Mouse (Mus musculus) neural tube, embryonic 15.5 days (tissue): ENCODE measurements at regions not wholly inside any gene's neighbourhood (a gene's known extent, or its start where the extent isn't known, plus 50 kb on each side); places are given as distances from the start of the nearest gene placed in this dataset.

Experiments
- ATAC-seq: fragments of 200-750 bp; cut with Nextera tagmentation; 2 replicates; pipeline ENCODE4 v1.8.0; 2017; ENCODE audit warnings: mild to moderate bottlenecking, moderate TSS enrichment, moderate library complexity; ENCODE audit not compliant: low FRiP score
- H3K27ac ChIP-seq: fragments of 300-500 bp; sonication (generic); replicated peaks from 2 replicates; pipeline ENCODE4 v1.5.1; 2015; ENCODE audit warnings: mild to moderate bottlenecking, inconsistent platforms
- H3K27me3 ChIP-seq: fragments of 300-500 bp; sonication (generic); replicated peaks from 2 replicates; pipeline ENCODE4 v1.6.1; 2015; ENCODE audit warnings: inconsistent platforms
- H3K36me3 ChIP-seq: fragments of 300-500 bp; sonication (generic); 2 replicates; pipeline ENCODE4 v1.6.1; 2015; ENCODE audit warnings: inconsistent platforms
- H3K4me1 ChIP-seq: fragments of 300-500 bp; sonication (generic); 2 replicates; pipeline ENCODE4 v1.6.1; 2015; ENCODE audit warnings: inconsistent platforms
- H3K4me2 ChIP-seq: fragments of 300-500 bp; sonication (generic); 2 replicates; pipeline ENCODE4 v1.6.1; 2015; ENCODE audit warnings: inconsistent platforms, mild to moderate bottlenecking, moderate library complexity
- H3K4me3 ChIP-seq: fragments of 300-500 bp; sonication (generic); replicated peaks from 2 replicates; pipeline ENCODE4 v1.5.1; 2015; ENCODE audit warnings: mild to moderate bottlenecking, inconsistent platforms
- H3K9ac ChIP-seq: fragments of 300-500 bp; sonication (generic); replicated peaks from 2 replicates; pipeline ENCODE4 v1.6.1; 2015; ENCODE audit warnings: mild to moderate bottlenecking, inconsistent platforms
- H3K9me3 ChIP-seq: fragments of 300-500 bp; sonication (generic); replicated peaks from 2 replicates; pipeline ENCODE4 v1.6.1; 2016; ENCODE audit warnings: inconsistent platforms
- WGBS: fragments of 180-500 bp; shearing (Covaris S2); methylation state at CpG from one replicate; pipeline ENCODE4 v1.1.7; 2015; ENCODE audit warnings: mixed read lengths; 5-methylcytosine and 5-hydroxymethylcytosine counted together

DNA sequence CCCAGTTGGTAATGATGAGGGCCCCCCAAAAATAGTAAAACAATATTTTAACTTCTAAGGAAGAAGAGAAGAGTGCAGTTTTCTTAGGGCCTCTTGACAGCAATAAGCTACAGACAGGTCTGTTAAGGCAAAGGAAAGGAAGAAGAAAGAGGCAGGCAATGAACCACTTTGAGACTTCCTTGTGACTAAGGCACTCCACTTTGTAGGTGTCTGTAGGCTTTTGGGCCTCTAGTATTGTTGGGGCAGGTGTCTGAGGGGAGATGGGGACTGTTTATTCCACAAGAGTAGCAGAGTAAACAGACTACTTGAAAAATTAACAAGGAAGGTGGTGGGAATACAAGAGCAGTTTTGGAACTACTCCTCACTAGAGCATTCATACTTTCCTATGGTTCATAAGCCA, 287.9 kb downstream of the Ets1 start:
- H3K9ac ChIP-seq = no peak overlapping the region

GRCm38 (mm10) chr9:32924333-32924886, 288.4 kb downstream of the Ets1 start:
- 96% methylated on average over 7 of the region's 7 CpGs for WGBS
- Histone ChIP-seq H3K36me3 (no peaks in the 10 kb centered on the region), H3K4me1 (no peaks in the 10 kb centered on the region), H3K4me3 (no peak overlapping the region), H3K9ac (no peak overlapping the region), H3K27me3 (no peaks in the 10 kb centered on the region), H3K9me3 (no peaks in the 10 kb centered on the region), H3K4me2 (no peak overlapping the region), H3K27ac (no peak overlapping the region)
- ATAC-seq = no peak

More for the DNA sequence above, 287.9 kb downstream of the Ets1 start:
- Histone ChIP-seq H3K27me3 (no peaks in the 10 kb centered on the region), H3K4me2 (no peak overlapping the region), H3K36me3 (no peaks in the 10 kb centered on the region), H3K4me1 (no peaks in the 10 kb centered on the region), H3K9me3 (no peaks in the 10 kb centered on the region), H3K4me3 (no peak overlapping the region), H3K27ac (no peak overlapping the region)
- no peak for ATAC-seq

- H3K27me3 ChIP-seq = no peaks in the 10 kb centered on the region
- H3K36me3 ChIP-seq = no peaks in the 10 kb centered on the region
- no peak overlapping the region for H3K9ac ChIP-seq
- 93% methylated on average over 6 of the region's 6 CpGs for WGBS
- H3K4me3 ChIP-seq = no peak overlapping the region
- H3K4me1 ChIP-seq = no peaks in the 10 kb centered on the region
- H3K9me3 ChIP-seq = no peaks in the 10 kb centered on the region
- ATAC-seq = no peak
- no peak overlapping the region for H3K4me2 ChIP-seq
- H3K27ac ChIP-seq = no peak overlapping the region
Observed at GRCm38 (mm10) chr9:32925036-32925435, 289.0 kb downstream of the Ets1 start.

- H3K4me1 ChIP-seq = no peaks in the 10 kb centered on the region
- H3K4me3 ChIP-seq = no peak overlapping the region
- H3K9me3 ChIP-seq = no peaks in the 10 kb centered on the region
- no peaks in the 10 kb centered on the region for H3K36me3 ChIP-seq
- no peak for ATAC-seq
- 87% methylated on average over 12 of the region's 12 CpGs for WGBS
- no peak overlapping the region for H3K9ac ChIP-seq
- H3K27ac ChIP-seq = no peak overlapping the region
- no peaks in the 10 kb centered on the region for H3K27me3 ChIP-seq
- no peak overlapping the region for H3K4me2 ChIP-seq
Observed at GRCm38 (mm10) chr9:32925720-32926595, 289.9 kb downstream of the Ets1 start.

DNA sequence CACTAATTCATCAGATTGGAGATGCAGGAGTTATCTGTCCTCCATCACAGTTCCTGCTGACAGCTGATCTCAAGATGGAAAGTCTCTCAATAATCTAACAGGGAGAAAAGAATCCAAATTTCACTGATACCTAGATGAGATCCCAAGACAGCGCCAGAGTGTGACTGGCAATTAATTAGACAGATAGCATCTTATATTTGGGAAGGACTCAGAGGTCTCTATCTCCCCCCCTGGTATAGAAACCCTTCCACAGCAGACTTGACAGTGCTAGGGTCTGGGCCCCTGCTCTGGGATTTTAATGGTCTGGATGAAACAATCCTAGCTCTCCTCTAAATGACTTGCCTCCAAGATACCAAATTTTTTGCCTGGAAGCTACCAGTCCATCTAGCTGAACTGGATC, 291.6 kb downstream of the Ets1 start:
- Histone ChIP-seq H3K4me3 (no peak overlapping the region), H3K9ac (no peak overlapping the region), H3K4me1 (0 out of 2 replicates have a peak, but pooled peaks cover 3% of the 10 kb centered on the region), H3K9me3 (no peaks in the 10 kb centered on the region), H3K27me3 (no peaks in the 10 kb centered on the region), H3K27ac (no peak overlapping the region), H3K36me3 (no peaks in the 10 kb centered on the region), H3K4me2 (no peak overlapping the region)
- ATAC-seq = no peak
- 95% methylated on average over 1 of the region's 1 CpGs for WGBS

GRCm38 (mm10) chr9:32928289-32929000, 292.4 kb downstream of the Ets1 start:
- no peaks in the 10 kb centered on the region for H3K36me3 ChIP-seq
- 0 out of 2 replicates have a peak, but pooled peaks cover 3% of the 10 kb centered on the region for H3K4me1 ChIP-seq
- ATAC-seq = no peak
- H3K27me3 ChIP-seq = no peaks in the 10 kb centered on the region
- H3K27ac ChIP-seq = no peak overlapping the region
- WGBS = 91% methylated on average over 8 of the region's 8 CpGs
- H3K4me3 ChIP-seq = no peak overlapping the region
- no peak overlapping the region for H3K9ac ChIP-seq
- no peak overlapping the region for H3K4me2 ChIP-seq
- no peaks in the 10 kb centered on the region for H3K9me3 ChIP-seq

DNA sequence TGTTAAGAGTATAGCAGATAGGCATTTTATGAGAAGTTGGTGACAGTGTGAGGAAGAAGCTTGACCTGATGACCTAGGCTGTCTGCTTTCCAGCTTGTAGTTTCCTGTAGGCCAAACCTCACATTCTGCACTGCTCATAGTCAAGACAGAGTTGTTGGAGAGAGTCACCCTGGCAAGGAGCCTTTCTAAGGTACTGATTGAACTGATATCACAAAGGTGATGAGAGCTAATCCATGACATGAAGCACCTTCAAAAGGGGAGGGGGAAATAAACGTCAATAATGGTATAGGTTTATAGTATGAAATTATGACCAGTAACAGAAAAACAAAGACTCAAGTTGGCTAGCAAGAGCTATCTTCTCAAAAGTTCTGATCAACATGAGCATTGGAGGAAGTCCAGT, 293.3 kb downstream of the Ets1 start:
- Histone ChIP-seq H3K4me2 (no peak overlapping the region), H3K27ac (no peak overlapping the region), H3K4me3 (no peak overlapping the region), H3K9ac (no peak overlapping the region), H3K27me3 (no peaks in the 10 kb centered on the region), H3K36me3 (no peaks in the 10 kb centered on the region), H3K4me1 (0 out of 2 replicates have a peak, but pooled peaks cover 3% of the 10 kb centered on the region), H3K9me3 (no peaks in the 10 kb centered on the region)
- WGBS = 97% methylated on average over 1 of the region's 1 CpGs
- ATAC-seq = no peak

- H3K27me3 ChIP-seq = no peaks in the 10 kb centered on the region
- no peaks in the 10 kb centered on the region for H3K36me3 ChIP-seq
- no peak overlapping the region for H3K4me3 ChIP-seq
- 0 out of 2 replicates have a peak, but pooled peaks cover 3% of the 10 kb centered on the region for H3K4me1 ChIP-seq
- no peak for ATAC-seq
- no peak overlapping the region for H3K4me2 ChIP-seq
- no peak overlapping the region for H3K27ac ChIP-seq
- H3K9ac ChIP-seq = no peak overlapping the region
- WGBS = 95% methylated on average over 3 of the region's 3 CpGs
- no peaks in the 10 kb centered on the region for H3K9me3 ChIP-seq
Observed at GRCm38 (mm10) chr9:32929826-32930225, 293.8 kb downstream of the Ets1 start.

GRCm38 (mm10) chr9:32931266-32932005, 295.4 kb downstream of the Ets1 start:
- ATAC-seq = no peak
- H3K36me3 ChIP-seq = no peaks in the 10 kb centered on the region
- no peak overlapping the region for H3K27ac ChIP-seq
- H3K27me3 ChIP-seq = no peaks in the 10 kb centered on the region
- H3K4me2 ChIP-seq = no peak overlapping the region
- H3K9me3 ChIP-seq = no peaks in the 10 kb centered on the region
- H3K4me1 ChIP-seq = 0 out of 2 replicates have a peak, but pooled peaks cover 3% of the 10 kb centered on the region
- no peak overlapping the region for H3K9ac ChIP-seq
- H3K4me3 ChIP-seq = no peak overlapping the region
- 69% methylated on average over 10 of the region's 10 CpGs for WGBS

DNA sequence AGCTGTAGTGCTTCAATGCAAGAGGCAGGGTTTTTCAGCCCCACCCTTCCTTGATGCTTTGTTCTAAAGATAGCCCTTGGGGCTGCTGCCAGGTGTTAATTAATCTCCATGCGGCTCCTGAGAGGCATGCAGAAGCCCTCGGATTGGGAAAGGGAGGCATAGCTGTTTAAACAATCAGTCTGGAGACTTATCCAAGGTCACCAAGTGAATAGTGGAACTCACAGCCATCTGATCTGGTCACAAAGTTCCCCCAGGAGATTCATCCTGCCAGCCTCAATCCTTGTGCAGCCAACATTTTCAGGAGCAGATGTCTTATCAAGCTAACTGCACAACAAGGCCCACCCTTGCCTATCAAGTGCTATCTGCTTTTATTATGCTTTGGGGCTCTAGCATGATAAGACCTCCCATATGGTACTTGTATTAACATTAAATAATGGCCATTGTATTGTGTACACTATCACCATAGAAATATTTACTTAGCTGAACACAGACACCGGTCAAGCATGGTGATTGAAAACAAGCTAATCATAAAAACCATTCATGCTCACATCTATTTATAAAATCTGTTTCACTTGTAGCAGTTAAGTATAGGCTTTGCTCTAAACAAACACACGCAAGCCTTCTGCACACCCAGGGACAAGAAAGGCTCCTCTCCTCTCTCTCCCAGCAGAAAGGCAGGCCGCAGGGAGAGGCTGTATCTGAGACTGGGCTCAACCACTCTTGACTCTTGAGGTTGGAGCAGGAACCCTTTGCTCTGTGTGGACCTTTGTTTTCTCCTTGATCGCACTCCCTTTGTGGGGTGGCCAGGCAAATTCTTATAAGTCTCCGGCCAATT, 297.4 kb downstream of the Ets1 start:
- no peaks in the 10 kb centered on the region for H3K36me3 ChIP-seq
- no peak overlapping the region for H3K4me3 ChIP-seq
- H3K4me2 ChIP-seq = no peak overlapping the region
- H3K9me3 ChIP-seq = no peaks in the 10 kb centered on the region
- WGBS = 68% methylated on average over 7 of the region's 7 CpGs
- H3K9ac ChIP-seq = no peak overlapping the region
- 0 out of 2 replicates have a peak, but pooled peaks cover 9% of the 10 kb centered on the region for H3K27me3 ChIP-seq
- ATAC-seq = no peak
- H3K4me1 ChIP-seq = 0 out of 2 replicates have a peak, but pooled peaks cover 3% of the 10 kb centered on the region
- no peak overlapping the region for H3K27ac ChIP-seq
